Mouse (Mus musculus): ENCODE measurements at regions not wholly inside any gene's neighbourhood (a gene's known extent, or its start where the extent isn't known, plus 50 kb on each side); places are given as distances from the start of the nearest gene placed in this dataset.

DNA sequence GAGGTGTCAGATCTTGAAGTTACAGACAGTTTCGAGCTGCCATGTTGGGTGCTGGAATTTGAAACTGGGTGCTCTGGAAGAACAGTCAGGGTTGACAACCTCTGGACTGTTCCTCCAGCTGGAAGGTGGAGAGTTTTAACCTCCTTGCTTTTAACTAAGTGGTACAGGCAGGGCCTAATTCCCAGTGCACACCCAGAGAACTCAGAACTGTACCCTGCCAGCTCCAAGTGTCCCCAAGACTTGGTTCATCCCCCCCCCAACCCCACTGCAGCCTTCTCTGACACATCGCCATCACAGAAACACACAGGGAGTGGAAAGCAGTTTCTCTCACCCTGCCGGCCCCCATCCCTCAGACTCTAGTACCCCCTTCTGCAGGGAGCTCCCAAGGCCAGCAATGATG is 228.2 kb upstream of the Nfe2l3 start:
- ATAC-seq (ENCODE audit: low FRiP score), result no peak
- no peaks in the 10 kb centered on the region for H3K9me3 ChIP-seq
- H3K36me3 ChIP-seq, result no peaks in the 10 kb centered on the region
- H3K4me1 ChIP-seq (replicated peaks), result peaks cover 16% of the 10 kb centered on the region
- 80% methylated on average over 3 of the region's 3 CpGs for WGBS
- no peak overlapping the region for H3K27ac ChIP-seq
- peaks cover 13% of the 10 kb centered on the region; the same call in 1 of the 2 replicates for H3K27me3 ChIP-seq
- H3K4me3 ChIP-seq, result no peak overlapping the region
- no peak overlapping the region for H3K9ac ChIP-seq
- no peak overlapping the region for H3K4me2 ChIP-seq

GRCm38 (mm10) chr6:51205411-51205810 is 227.1 kb upstream of the Nfe2l3 start:
- Histone ChIP-seq H3K4me3 (no peak overlapping the region), H3K4me1 (replicated peaks) (peaks cover 23% of the 10 kb centered on the region), H3K4me2 (no peak overlapping the region), H3K36me3 (no peaks in the 10 kb centered on the region), H3K9ac (no peak overlapping the region), H3K27me3 (peaks cover 8% of the 10 kb centered on the region; the same call in 1 of the 2 replicates), H3K27ac (no peak overlapping the region), H3K9me3 (no peaks in the 10 kb centered on the region)
- no peak for ATAC-seq (ENCODE audit: low FRiP score)
- WGBS, result 83% methylated on average over 11 of the region's 11 CpGs

- Histone ChIP-seq H3K9me3 (no peaks in the 10 kb centered on the region), H3K4me1 (replicated peaks) (peaks cover 23% of the 10 kb centered on the region), H3K4me3 (peak overlapping the region; percentile 28), H3K4me2 (peak overlapping the region; percentile 52), H3K27me3 (peaks cover 8% of the 10 kb centered on the region; the same call in 1 of the 2 replicates), H3K36me3 (no peaks in the 10 kb centered on the region), H3K27ac (peak overlapping the region; percentile 93), H3K9ac (peak overlapping the region; percentile 63)
- ATAC-seq (ENCODE audit: low FRiP score), result peak; percentile 25; the same call in 1 of the 2 replicates
- WGBS, result 11% methylated on average over 11 of the region's 11 CpGs
These were observed 225.6 kb upstream of the Nfe2l3 start for GRCm38 (mm10) chr6:51206712-51207505.

- H3K4me1 ChIP-seq (replicated peaks), result peaks cover 23% of the 10 kb centered on the region
- H3K27me3 ChIP-seq, result peaks cover 8% of the 10 kb centered on the region; the same call in 1 of the 2 replicates
- peak overlapping the region; percentile 28 for H3K4me3 ChIP-seq
- H3K27ac ChIP-seq, result peak overlapping the region; percentile 93
- no peaks in the 10 kb centered on the region for H3K36me3 ChIP-seq
- peak; percentile 58 for ATAC-seq (ENCODE audit: low FRiP score)
- 3% methylated on average over 21 of the region's 21 CpGs for whole genome bisulfite sequencing
- H3K9ac ChIP-seq, result peak overlapping the region; percentile 63
- H3K4me2 ChIP-seq, result peak overlapping the region; percentile 52
- H3K9me3 ChIP-seq, result no peaks in the 10 kb centered on the region
These were observed 224.7 kb upstream of the Nfe2l3 start for GRCm38 (mm10) chr6:51207587-51208361.

DNA sequence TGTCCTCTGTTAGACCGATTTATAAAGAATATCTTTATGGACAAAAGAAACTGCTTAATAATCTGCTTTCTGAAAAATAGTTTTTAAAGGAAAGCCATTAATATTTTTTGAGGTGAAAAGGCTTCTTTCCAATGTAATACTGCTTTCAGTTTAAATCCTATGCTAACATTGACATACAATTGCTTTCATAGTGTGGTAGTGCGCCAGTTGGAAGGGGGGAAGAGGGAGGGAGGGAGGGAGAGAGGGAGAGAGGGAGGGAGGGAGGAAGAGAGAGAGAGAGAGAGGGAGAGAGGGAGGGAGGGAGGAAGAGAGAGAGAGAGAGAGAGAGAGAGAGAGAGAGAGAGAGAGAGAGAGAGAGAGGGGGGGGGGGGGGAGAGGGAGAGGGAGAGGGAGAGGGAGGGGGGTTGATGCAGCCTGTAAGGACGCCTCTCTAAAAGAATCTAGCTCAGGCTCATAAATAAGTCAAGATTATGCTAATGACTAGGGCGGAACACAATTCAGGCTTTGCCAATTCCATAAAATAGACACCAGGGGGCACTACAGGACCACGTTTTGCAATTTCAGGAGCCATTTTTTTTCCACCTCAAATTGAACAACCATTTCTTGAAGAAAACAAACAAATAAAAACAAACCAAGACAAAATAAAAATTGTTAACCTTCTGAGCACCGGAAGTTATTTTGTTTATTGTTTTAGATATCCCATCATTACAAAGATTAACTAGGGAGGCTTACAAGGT is 223.6 kb upstream of the Nfe2l3 start:
- no peaks in the 10 kb centered on the region for H3K9me3 ChIP-seq
- peak overlapping the region; percentile 76 for H3K27ac ChIP-seq
- H3K4me3 ChIP-seq, result no peak overlapping the region
- H3K27me3 ChIP-seq, result peaks cover 8% of the 10 kb centered on the region; the same call in 1 of the 2 replicates
- H3K9ac ChIP-seq, result no peak overlapping the region
- H3K4me1 ChIP-seq (replicated peaks), result peaks cover 23% of the 10 kb centered on the region
- no peaks in the 10 kb centered on the region for H3K36me3 ChIP-seq
- peak; percentile 75 for ATAC-seq (ENCODE audit: low FRiP score)
- WGBS, result 4% methylated on average over 6 of the region's 6 CpGs
- no peak overlapping the region for H3K4me2 ChIP-seq

- ATAC-seq (ENCODE audit: low FRiP score), result no peak
- Histone ChIP-seq H3K4me1 (replicated peaks) (peaks cover 32% of the 10 kb centered on the region), H3K4me3 (no peak overlapping the region), H3K36me3 (no peaks in the 10 kb centered on the region), H3K9ac (no peak overlapping the region), H3K27me3 (no peaks in the 10 kb centered on the region), H3K4me2 (no peak overlapping the region), H3K9me3 (no peaks in the 10 kb centered on the region), H3K27ac (no peak overlapping the region)
- WGBS, result 63% methylated on average over 7 of the region's 7 CpGs
These were observed 221.1 kb upstream of the Nfe2l3 start for GRCm38 (mm10) chr6:51211418-51211817.

DNA sequence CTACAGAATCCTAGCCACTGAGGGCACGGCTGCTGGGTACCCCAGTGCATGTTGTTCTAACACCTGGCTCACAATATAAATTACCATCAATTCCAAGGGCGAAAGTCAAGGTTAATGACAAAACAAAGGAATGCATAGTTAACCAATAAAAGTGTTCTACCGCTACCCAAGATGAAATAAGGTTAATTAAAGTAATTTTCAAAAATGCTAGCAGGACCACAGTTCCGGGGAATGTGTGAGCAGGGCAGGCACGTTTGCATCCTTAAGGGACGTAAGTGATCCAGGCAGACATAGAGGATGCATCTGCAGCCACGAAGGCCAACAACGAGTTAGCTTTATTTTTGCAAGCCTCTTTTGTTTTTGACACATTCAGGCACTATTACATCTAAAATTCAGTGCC is 220.3 kb upstream of the Nfe2l3 start:
- Histone ChIP-seq H3K4me3 (no peak overlapping the region), H3K4me1 (replicated peaks) (peaks cover 30% of the 10 kb centered on the region), H3K36me3 (no peaks in the 10 kb centered on the region), H3K27ac (no peak overlapping the region), H3K4me2 (no peak overlapping the region), H3K9me3 (no peaks in the 10 kb centered on the region), H3K9ac (no peak overlapping the region), H3K27me3 (no peaks in the 10 kb centered on the region)
- WGBS, result 79% methylated on average over 8 of the region's 8 CpGs
- ATAC-seq (ENCODE audit: low FRiP score), result no peak

DNA sequence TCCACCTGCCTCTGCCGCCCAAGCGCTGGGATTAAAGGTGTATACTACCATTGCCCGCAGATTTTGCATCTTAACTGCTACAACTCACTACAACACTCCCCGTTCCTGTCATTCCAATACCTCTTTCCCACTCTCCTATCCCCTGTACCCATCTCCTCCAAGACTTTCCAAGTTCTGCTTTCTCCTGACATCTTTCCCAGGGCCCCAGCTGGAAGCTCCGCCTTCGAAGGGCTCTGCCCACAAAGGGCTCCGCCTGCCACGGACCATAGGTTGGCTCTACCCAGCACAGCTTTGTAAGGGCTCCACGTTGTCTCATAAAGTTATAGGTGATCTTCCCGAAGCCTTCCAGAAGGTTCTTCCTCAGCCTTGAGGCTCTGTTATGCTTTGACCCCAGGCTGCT is 217.1 kb upstream of the Nfe2l3 start:
- Histone ChIP-seq H3K4me2 (no peak overlapping the region), H3K4me1 (replicated peaks) (peaks cover 12% of the 10 kb centered on the region), H3K27ac (peak overlapping the region; percentile 18; the same call in 1 of the 2 replicates), H3K9ac (no peak overlapping the region), H3K27me3 (0 out of 2 replicates have a peak, but pooled peaks cover 3% of the 10 kb centered on the region), H3K9me3 (no peaks in the 10 kb centered on the region), H3K4me3 (no peak overlapping the region), H3K36me3 (no peaks in the 10 kb centered on the region)
- WGBS, result 80% methylated on average over 10 of the region's 10 CpGs
- no peak for ATAC-seq (ENCODE audit: low FRiP score)

GRCm38 (mm10) chr6:51216472-51216871 is 216.0 kb upstream of the Nfe2l3 start:
- Histone ChIP-seq H3K9ac (no peak overlapping the region), H3K36me3 (no peaks in the 10 kb centered on the region), H3K4me2 (no peak overlapping the region), H3K4me1 (replicated peaks) (peaks cover 12% of the 10 kb centered on the region), H3K27ac (no peak overlapping the region), H3K9me3 (no peaks in the 10 kb centered on the region), H3K27me3 (0 out of 2 replicates have a peak, but pooled peaks cover 3% of the 10 kb centered on the region), H3K4me3 (no peak overlapping the region)
- ATAC-seq (ENCODE audit: low FRiP score), result 0 out of 2 replicates have a peak, but pooled peaks have one; percentile 43
- 33% methylated on average over 8 of the region's 8 CpGs for WGBS

DNA sequence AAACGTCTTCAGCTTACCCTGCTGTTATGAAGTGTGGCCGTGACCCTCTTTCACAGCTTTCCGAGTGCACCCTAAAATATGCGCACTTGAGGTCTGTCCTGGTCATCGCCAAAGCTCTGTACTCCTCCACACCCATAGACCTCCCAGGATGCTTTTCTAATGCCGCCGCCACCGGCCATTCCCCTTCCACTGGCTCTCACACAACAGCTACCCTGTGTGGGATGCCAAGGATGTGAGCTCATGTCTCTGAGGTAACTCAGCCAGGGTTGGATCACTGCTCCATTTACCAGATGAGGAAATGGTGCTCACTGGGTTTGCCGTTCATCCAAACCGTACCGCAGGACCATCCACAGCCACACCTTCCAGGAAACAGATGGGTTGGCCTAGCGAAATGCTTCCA is 212.8 kb upstream of the Nfe2l3 start:
- Histone ChIP-seq H3K9me3 (no peaks in the 10 kb centered on the region), H3K4me2 (no peak overlapping the region), H3K4me1 (replicated peaks) (peaks cover 12% of the 10 kb centered on the region), H3K36me3 (no peaks in the 10 kb centered on the region), H3K9ac (no peak overlapping the region), H3K4me3 (no peak overlapping the region), H3K27me3 (0 out of 2 replicates have a peak, but pooled peaks cover 3% of the 10 kb centered on the region), H3K27ac (no peak overlapping the region)
- ATAC-seq (ENCODE audit: low FRiP score), result no peak
- WGBS, result 73% methylated on average over 12 of the region's 12 CpGs

- no peaks in the 10 kb centered on the region for H3K36me3 ChIP-seq
- H3K9me3 ChIP-seq, result no peaks in the 10 kb centered on the region
- no peak overlapping the region for H3K9ac ChIP-seq
- no peak overlapping the region for H3K4me3 ChIP-seq
- H3K27ac ChIP-seq, result no peak overlapping the region
- no peak overlapping the region for H3K4me2 ChIP-seq
- no peak for ATAC-seq (ENCODE audit: low FRiP score)
- H3K4me1 ChIP-seq (replicated peaks), result peaks cover 7% of the 10 kb centered on the region
- WGBS, result 76% methylated on average over 4 of the region's 4 CpGs
- H3K27me3 ChIP-seq, result 0 out of 2 replicates have a peak, but pooled peaks cover 3% of the 10 kb centered on the region
These were observed 211.7 kb upstream of the Nfe2l3 start for GRCm38 (mm10) chr6:51220778-51221177.

Measured in hindbrain, embryonic 13.5 days (tissue).